Comparison of ENCODE assay signal across 8 mouse cellular contexts in the genomic region with DNA sequence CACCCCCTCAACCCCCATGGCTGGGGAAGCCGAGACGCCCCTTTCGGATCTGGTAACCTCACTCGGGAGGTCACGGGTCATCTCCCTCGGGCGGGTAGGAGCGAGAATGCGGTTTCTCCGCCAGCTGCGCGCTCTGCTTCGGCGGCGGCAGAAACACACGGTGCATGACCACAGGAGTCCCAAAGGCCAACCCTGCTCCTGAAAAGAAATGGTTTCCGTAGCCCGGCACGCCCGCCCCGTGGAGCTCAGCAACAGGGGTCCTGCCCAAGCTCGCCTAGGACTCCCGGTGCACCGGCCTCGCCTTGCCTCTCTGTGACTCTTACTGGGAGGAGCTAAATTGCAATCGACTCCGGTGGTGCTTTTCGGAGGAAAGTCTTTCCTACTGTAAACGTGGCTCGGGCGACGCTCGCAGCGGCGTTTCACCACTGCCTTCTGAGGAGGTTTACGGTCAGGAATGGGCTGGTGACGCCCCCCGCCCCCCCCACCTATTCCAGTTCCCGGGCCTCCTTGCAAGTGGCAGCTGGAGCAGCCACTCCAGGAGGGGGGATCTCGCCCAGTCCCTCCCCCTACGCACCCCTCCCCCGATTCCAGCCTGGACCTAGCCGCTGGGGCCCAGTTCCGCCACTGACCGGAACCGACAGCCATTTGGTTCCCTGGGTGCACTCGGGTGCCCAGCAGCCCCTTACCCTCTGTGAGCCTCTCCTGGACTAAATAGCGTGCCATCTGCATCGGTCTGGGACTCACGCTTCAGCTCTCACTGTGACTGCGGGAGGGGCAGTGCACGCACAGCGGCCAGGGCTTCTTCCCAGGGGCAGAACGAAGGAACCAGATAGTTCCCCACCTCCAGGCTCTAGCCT. TPM values are rescaled to one million over a fixed set of nuclear protein-coding genes. Genes with fewer than 3 reads are reported as not detected.
A peak's percentile ranks its signal among the peaks of the same experiment; 100 is the strongest.
DNase-seq lines count a peak whose midpoint lies in the region; ATAC-seq and TF ChIP-seq lines count a peak whose summit lies in the region.

No protein-coding gene starts in this region.

- no peak for TF ChIP-seq EP300 in liver, postnatal 0 days (IDR thresholded peaks at IDR 0.05; ENCODE audit: low read depth)

- no peaks in the 10 kb centered on the region for H3K36me3 ChIP-seq in C2C12 (ENCODE audit: control insufficient read depth, insufficient read depth)
- no peaks in the 10 kb centered on the region for H3K36me3 ChIP-seq in forebrain, embryonic 10.5 days (replicated peaks)
- H3K36me3 ChIP-seq in heart, embryonic 14.5 days (ENCODE audit: control insufficient read depth, insufficient read depth, low read length) = no peaks in the 10 kb centered on the region
- H3K36me3 ChIP-seq in liver, postnatal 0 days (replicated peaks; ENCODE audit: insufficient read depth, low read length) = no peaks in the 10 kb centered on the region
- H3K36me3 ChIP-seq in neural tube, embryonic 15.5 days = no peaks in the 10 kb centered on the region

- peak overlapping the region; percentile 89 for H3K4me2 ChIP-seq in heart, embryonic 14.5 days (ENCODE audit: low read length)
- H3K4me2 ChIP-seq in liver, postnatal 0 days (ENCODE audit: low read depth, low read length) = peak overlapping the region; percentile 86
- peak overlapping the region; percentile 91 for H3K4me2 ChIP-seq in neural tube, embryonic 15.5 days

- H3K27ac ChIP-seq in forebrain, embryonic 10.5 days = peak overlapping the region; percentile 92
- H3K27ac ChIP-seq in heart, embryonic 14.5 days (replicated peaks in 1 of 2; ENCODE audit: control insufficient read depth in 1 of 2, insufficient read depth in 1 of 2, low read depth in 2 of 2, low read length in 2 of 2) = peak overlapping the region; percentile 96 to 97
- H3K27ac ChIP-seq in liver, postnatal 0 days (ENCODE audit: low read depth) = peak overlapping the region; percentile 72
- peak overlapping the region; percentile 96 for H3K27ac ChIP-seq in neural tube, embryonic 15.5 days (replicated peaks)

- DNase-seq in brain, embryonic 14.5 days (ENCODE audit: low read depth) = peak; percentile 94
- peak; percentile 80 for DNase-seq in forebrain, embryonic 10.5 days (ENCODE audit: extremely low spot score, low spot score)
- DNase-seq in kidney, postnatal 14 days = peak; percentile 86
- peak; percentile 75 for DNase-seq in liver, postnatal 0 days
- peak; percentile 79 for DNase-seq in testis, postnatal 14 days (ENCODE audit: low spot score)

- WGBS in forebrain, embryonic 10.5 days = under 1% methylated on average over 54 of the region's 54 CpGs
- 1% methylated on average over 54 of the region's 54 CpGs for WGBS in heart, embryonic 14.5 days
- under 1% methylated on average over 51 of the region's 54 CpGs for WGBS in liver, postnatal 0 days (ENCODE audit: insufficient replicate concordance)
- 1% methylated on average over 54 of the region's 54 CpGs for WGBS in neural tube, embryonic 15.5 days

- TF ChIP-seq CTCF in C2C12 (IDR thresholded peaks at IDR 0.05; ENCODE audit: control insufficient read depth, insufficient read depth, insufficient read length) = no peak
- no peak for TF ChIP-seq CTCF in brain, embryonic 14.5 days (IDR thresholded peaks at IDR 0.05; ENCODE audit: borderline replicate concordance, extremely low read depth, insufficient read depth, insufficient read length)
- no peak for TF ChIP-seq CTCF in liver, postnatal 0 days (IDR thresholded peaks at IDR 0.05; ENCODE audit: low read depth)

- H3K9me3 ChIP-seq in forebrain, embryonic 10.5 days = peaks cover 5% of the 10 kb centered on the region; the same call in 1 of the 2 replicates
- no peaks in the 10 kb centered on the region for H3K9me3 ChIP-seq in heart, embryonic 14.5 days (ENCODE audit: control insufficient read depth, low read length)
- H3K9me3 ChIP-seq in liver, postnatal 0 days (ENCODE audit: low read length) = no peaks in the 10 kb centered on the region
- no peaks in the 10 kb centered on the region for H3K9me3 ChIP-seq in neural tube, embryonic 15.5 days (replicated peaks)

- H3ac ChIP-seq in C2C12 (ENCODE audit: control insufficient read depth, insufficient read length, low read depth) = peak overlapping the region; percentile 88

- peak overlapping the region; percentile 46 for H3K4me3 ChIP-seq in C2C12 (ENCODE audit: insufficient read depth, poor library complexity, severe bottlenecking)
- peak overlapping the region; percentile 68 for H3K4me3 ChIP-seq in forebrain, embryonic 10.5 days
- H3K4me3 ChIP-seq in heart, embryonic 14.5 days (ENCODE audit: control insufficient read depth in 1 of 2, insufficient read depth in 1 of 2, low read depth in 1 of 2, low read length in 2 of 2) = peak overlapping the region; percentile 65 to 75
- peak overlapping the region; percentile 53 for H3K4me3 ChIP-seq in liver, postnatal 0 days (ENCODE audit: low read depth, low read length)
- H3K4me3 ChIP-seq in neural tube, embryonic 15.5 days (replicated peaks) = peak overlapping the region; percentile 59

- peak; percentile 25; the same call in 1 of the 2 replicates for TF ChIP-seq POLR2A in brain, embryonic 14.5 days (IDR thresholded peaks at IDR 0.05; ENCODE audit: borderline replicate concordance, extremely low read depth, insufficient read depth, insufficient read length, poor library complexity, severe bottlenecking)

- peak; percentile 75 for ATAC-seq in heart, embryonic 14.5 days (ENCODE audit: insufficient number of reproducible peaks, insufficient read depth, low FRiP score, low read depth)
- peak; percentile 55 for ATAC-seq in liver, postnatal 0 days
- peak; percentile 75 for ATAC-seq in neural tube, embryonic 15.5 days (ENCODE audit: low FRiP score)

- H3K27me3 ChIP-seq in C2C12 (ENCODE audit: control insufficient read depth, insufficient read depth, insufficient read length) = no peaks in the 10 kb centered on the region
- peaks cover 15% of the 10 kb centered on the region for H3K27me3 ChIP-seq in forebrain, embryonic 10.5 days (ENCODE audit: poor library complexity, severe bottlenecking)
- no peaks in the 10 kb centered on the region for H3K27me3 ChIP-seq in heart, embryonic 14.5 days (ENCODE audit: control insufficient read depth, insufficient read depth, low read length)
- H3K27me3 ChIP-seq in liver, postnatal 0 days (ENCODE audit: insufficient read depth, low read length) = peaks cover 6% of the 10 kb centered on the region; the same call in 1 of the 2 replicates
- no peaks in the 10 kb centered on the region for H3K27me3 ChIP-seq in neural tube, embryonic 15.5 days (replicated peaks)

- H3K79me3 ChIP-seq in C2C12 (ENCODE audit: low read depth) = no peaks in the 10 kb centered on the region

- peaks cover 43% of the 10 kb centered on the region for H3K4me1 ChIP-seq in forebrain, embryonic 10.5 days
- H3K4me1 ChIP-seq in heart, embryonic 14.5 days (ENCODE audit: control insufficient read depth in 2 of 2, insufficient read depth in 2 of 2, low read length in 2 of 2) = peaks cover 2 to 10% of the 10 kb centered on the region in 2 experiments
- H3K4me1 ChIP-seq in liver, postnatal 0 days (ENCODE audit: insufficient read depth) = peaks cover 14% of the 10 kb centered on the region
- H3K4me1 ChIP-seq in neural tube, embryonic 15.5 days = peaks cover 22% of the 10 kb centered on the region

- peak overlapping the region; percentile 78 for H3K9ac ChIP-seq in heart, embryonic 14.5 days (ENCODE audit: low read length)
- H3K9ac ChIP-seq in liver, postnatal 0 days (replicated peaks) = peak overlapping the region; percentile 55
- H3K9ac ChIP-seq in neural tube, embryonic 15.5 days (replicated peaks) = peak overlapping the region; percentile 73

- peaks cover under 1% of the 10 kb centered on the region for H3K79me2 ChIP-seq in C2C12 (ENCODE audit: control insufficient read depth, insufficient read depth)

TF ChIP-seq in C2C12, 6 proteins besides CTCF, POLR2A, EP300 and RAD21:
- no peak for TF ChIP-seq MYOG (IDR thresholded peaks at IDR 0.05; ENCODE audit: control insufficient read depth, extremely low read depth, insufficient read length)
- peak; percentile 32 for TF ChIP-seq MAX (IDR thresholded peaks at IDR 0.05)

RNA-seq across cellular contexts. Expression of a gene that starts 4.9 kb away (rescaled TPM):
- polyA plus RNA-seq in C2C12 (2012; fragmentation: generic; extraction: Trizol) = 42.4 TPM
- polyA plus RNA-seq in brain, embryonic 14.5 days (2012; rRNA removed) = 327 and 346 TPM in 2 replicates
- polyA plus RNA-seq in forebrain, embryonic 10.5 days (2016; fragmentation: Nextera tagmentation; extraction: Ambion mirVana) = 50.5 and 52.0 TPM in 2 replicates
- polyA plus RNA-seq in heart, embryonic 14.5 days (2014; fragmentation: Nextera tagmentation; extraction: Ambion mirVana) = 69.5 and 79.2 TPM in 2 replicates
- 3.6 and 4.1 TPM in 2 replicates for polyA plus RNA-seq in liver, postnatal 0 days (2015; fragmentation: Nextera tagmentation; extraction: Ambion mirVana)
- polyA plus RNA-seq in neural tube, embryonic 15.5 days (2015; fragmentation: Nextera tagmentation; extraction: Ambion mirVana) = 90.4 and 108 TPM in 2 replicates

Comparison
In these comparisons a context has a peak if more than half of its experiments do, and no peak if none do; other contexts are left out.
1. Peak in every context shown above with its lines: DNase-seq, ATAC-seq, H3K4me3 ChIP-seq and H3K27ac ChIP-seq.